Mouse (Mus musculus) intestine, embryonic 15.5 days (tissue): ENCODE measurements at regions not wholly inside any gene's neighbourhood (a gene's known extent, or its start where the extent isn't known, plus 50 kb on each side); places are given as distances from the start of the nearest gene placed in this dataset.

Experiments
- ATAC-seq: fragments of 200-750 bp; cut with Nextera tagmentation; 2 replicates; pipeline ENCODE4 v1.8.0; 2017; ENCODE audit warnings: moderate TSS enrichment, moderate library complexity
- H3K27ac ChIP-seq: fragments of 300-500 bp; sonication (generic); 2 replicates; pipeline ENCODE4 v1.5.1; 2015; ENCODE audit warnings: mild to moderate bottlenecking, inconsistent platforms
- H3K27me3 ChIP-seq: fragments of 300-500 bp; sonication (generic); replicated peaks from 2 replicates; pipeline ENCODE4 v1.6.1; 2015; ENCODE audit warnings: inconsistent platforms
- H3K36me3 ChIP-seq: fragments of 300-500 bp; sonication (generic); 2 replicates; pipeline ENCODE4 v1.6.1; 2015; ENCODE audit warnings: inconsistent platforms
- H3K4me1 ChIP-seq: fragments of 300-500 bp; sonication (generic); replicated peaks from 2 replicates; pipeline ENCODE4 v1.6.1; 2015; ENCODE audit warnings: inconsistent platforms
- H3K4me2 ChIP-seq: fragments of 300-500 bp; sonication (generic); replicated peaks from 2 replicates; pipeline ENCODE4 v1.6.1; 2015; ENCODE audit warnings: mild to moderate bottlenecking, inconsistent platforms
- H3K4me3 ChIP-seq: fragments of 300-500 bp; sonication (generic); replicated peaks from 2 replicates; pipeline ENCODE4 v1.5.1; 2015; ENCODE audit warnings: inconsistent platforms
- H3K9ac ChIP-seq: fragments of 300-500 bp; sonication (generic); 2 replicates; pipeline ENCODE4 v1.6.1; 2015; ENCODE audit warnings: inconsistent platforms
- H3K9me3 ChIP-seq: fragments of 300-500 bp; sonication (generic); 2 replicates; pipeline ENCODE4 v1.6.1; 2016; ENCODE audit warnings: inconsistent platforms
- WGBS: fragments of 180-500 bp; shearing (Covaris S2); methylation state at CpG from one replicate; pipeline ENCODE4 v1.1.7; 2015; 5-methylcytosine and 5-hydroxymethylcytosine counted together

DNA sequence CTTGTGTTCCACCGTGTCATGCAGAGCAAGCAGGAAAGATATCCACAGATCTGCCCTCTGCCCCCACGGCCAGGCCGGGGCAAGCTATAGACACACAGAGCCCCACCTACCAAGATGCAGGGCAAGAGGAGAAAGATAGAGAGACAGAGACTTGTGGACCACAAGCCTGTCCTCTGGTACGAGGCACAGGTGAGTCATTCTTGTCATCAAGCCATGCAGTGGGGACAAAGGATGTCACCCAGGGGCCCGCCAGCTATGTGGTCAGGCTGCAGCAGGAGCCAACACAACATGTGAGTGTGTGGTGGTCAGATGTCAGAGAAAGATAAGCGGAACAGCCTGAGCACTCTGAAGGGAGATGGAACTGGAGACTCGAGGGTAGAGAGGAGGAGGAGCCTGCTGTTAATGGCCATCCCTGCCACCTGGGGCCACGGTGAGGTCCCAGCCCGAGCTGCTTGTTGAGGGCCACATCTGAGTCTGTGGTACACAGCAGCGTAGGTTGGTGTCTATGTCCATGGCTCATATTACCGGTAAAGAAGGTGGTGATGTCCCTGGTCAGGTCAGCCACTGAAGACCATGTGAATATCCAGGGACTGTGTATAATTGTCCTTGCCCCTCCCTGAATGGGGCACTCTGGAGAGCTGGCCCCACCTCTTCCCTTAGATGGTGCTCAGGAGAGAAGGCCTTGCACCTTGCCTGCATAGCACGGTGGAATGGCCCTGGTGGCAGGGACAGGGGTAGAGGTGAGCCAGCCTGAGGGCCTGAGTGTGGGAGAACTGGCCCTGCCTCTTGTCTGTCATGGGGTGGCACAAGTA is 226.2 kb upstream of the Krr1 start:
- no peaks in the 10 kb centered on the region for H3K27me3 ChIP-seq
- H3K9ac ChIP-seq = no peak overlapping the region
- ATAC-seq = peak; percentile 52
- no peaks in the 10 kb centered on the region for H3K9me3 ChIP-seq
- H3K27ac ChIP-seq = no peak overlapping the region
- H3K4me3 ChIP-seq = no peak overlapping the region
- H3K36me3 ChIP-seq = no peaks in the 10 kb centered on the region
- H3K4me2 ChIP-seq = no peak overlapping the region
- WGBS = 65% methylated on average over 12 of the region's 12 CpGs
- H3K4me1 ChIP-seq = no peaks in the 10 kb centered on the region

- 96% methylated on average over 6 of the region's 6 CpGs for WGBS
- H3K9ac ChIP-seq = no peak overlapping the region
- H3K4me3 ChIP-seq = no peak overlapping the region
- H3K36me3 ChIP-seq = no peaks in the 10 kb centered on the region
- no peaks in the 10 kb centered on the region for H3K4me1 ChIP-seq
- ATAC-seq = peak; percentile 31; the same call in 1 of the 2 replicates
- H3K9me3 ChIP-seq = no peaks in the 10 kb centered on the region
- H3K27ac ChIP-seq = no peak overlapping the region
- no peaks in the 10 kb centered on the region for H3K27me3 ChIP-seq
- no peak overlapping the region for H3K4me2 ChIP-seq
Measured at GRCm38 (mm10) chr10:111746879-111747477, 225.5 kb upstream of the Krr1 start.

GRCm38 (mm10) chr10:111748482-111748881 is 224.0 kb upstream of the Krr1 start:
- Histone ChIP-seq H3K9ac (no peak overlapping the region), H3K27me3 (no peaks in the 10 kb centered on the region), H3K4me2 (no peak overlapping the region), H3K4me1 (no peaks in the 10 kb centered on the region), H3K36me3 (no peaks in the 10 kb centered on the region), H3K4me3 (no peak overlapping the region), H3K27ac (no peak overlapping the region), H3K9me3 (no peaks in the 10 kb centered on the region)
- ATAC-seq = no peak
- 47% methylated on average over 3 of the region's 3 CpGs for WGBS

- Histone ChIP-seq H3K4me1 (no peaks in the 10 kb centered on the region), H3K27ac (no peak overlapping the region), H3K4me2 (no peak overlapping the region), H3K9me3 (no peaks in the 10 kb centered on the region), H3K36me3 (no peaks in the 10 kb centered on the region), H3K4me3 (no peak overlapping the region), H3K27me3 (no peaks in the 10 kb centered on the region), H3K9ac (no peak overlapping the region)
- no peak for ATAC-seq
- 77% methylated on average over 2 of the region's 2 CpGs for WGBS
Measured at GRCm38 (mm10) chr10:111753646-111754045, 218.8 kb upstream of the Krr1 start.

DNA sequence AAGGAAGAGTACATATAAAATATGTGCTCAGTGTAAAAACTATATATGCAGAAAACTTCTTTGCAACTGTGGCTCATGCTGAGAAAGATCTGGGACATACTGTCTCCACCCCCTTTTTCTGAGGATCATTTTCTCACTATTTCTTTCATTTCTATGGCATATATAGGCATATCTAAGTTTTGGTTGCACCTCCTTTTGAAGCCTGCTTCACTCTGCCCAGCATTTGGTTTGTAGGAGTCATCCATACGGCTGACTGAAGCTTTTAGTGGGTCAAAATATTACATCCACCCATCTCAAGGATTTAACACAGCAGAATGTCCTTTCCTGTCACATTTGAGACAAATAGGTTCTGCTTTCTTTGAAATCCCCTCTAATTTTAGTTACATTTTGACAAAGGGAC is 216.5 kb upstream of the Krr1 start:
- Histone ChIP-seq H3K9ac (no peak overlapping the region), H3K4me2 (no peak overlapping the region), H3K27me3 (no peaks in the 10 kb centered on the region), H3K4me3 (no peak overlapping the region), H3K27ac (no peak overlapping the region), H3K4me1 (no peaks in the 10 kb centered on the region), H3K36me3 (no peaks in the 10 kb centered on the region), H3K9me3 (no peaks in the 10 kb centered on the region)
- no peak for ATAC-seq
- 47% methylated on average over 1 of the region's 1 CpGs for WGBS

DNA sequence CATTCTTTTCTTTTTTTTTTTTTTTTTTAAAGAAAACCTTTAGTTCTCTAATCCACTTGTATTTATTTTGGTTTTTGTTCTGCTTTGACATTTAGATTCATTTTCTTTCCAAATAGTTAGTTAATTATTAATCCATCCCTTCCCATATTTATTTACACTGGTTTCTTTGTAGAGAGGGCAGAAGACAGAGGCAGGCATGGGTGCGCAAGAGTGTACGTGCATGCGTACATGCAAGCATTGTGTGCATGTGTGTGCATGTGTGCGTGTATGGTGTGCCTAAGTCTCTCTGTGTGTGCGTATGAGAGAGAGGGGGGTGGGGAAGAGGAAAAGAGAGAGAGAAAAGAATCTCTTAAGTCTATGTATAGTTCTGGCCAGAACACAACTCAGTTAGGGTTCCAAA is 215.9 kb upstream of the Krr1 start:
- WGBS = 65% methylated on average over 5 of the region's 5 CpGs
- Histone ChIP-seq H3K9ac (no peak overlapping the region), H3K4me1 (no peaks in the 10 kb centered on the region), H3K4me3 (no peak overlapping the region), H3K36me3 (no peaks in the 10 kb centered on the region), H3K9me3 (no peaks in the 10 kb centered on the region), H3K27ac (no peak overlapping the region), H3K4me2 (no peak overlapping the region), H3K27me3 (no peaks in the 10 kb centered on the region)
- peak; percentile 78; the same call in 1 of the 2 replicates for ATAC-seq

DNA sequence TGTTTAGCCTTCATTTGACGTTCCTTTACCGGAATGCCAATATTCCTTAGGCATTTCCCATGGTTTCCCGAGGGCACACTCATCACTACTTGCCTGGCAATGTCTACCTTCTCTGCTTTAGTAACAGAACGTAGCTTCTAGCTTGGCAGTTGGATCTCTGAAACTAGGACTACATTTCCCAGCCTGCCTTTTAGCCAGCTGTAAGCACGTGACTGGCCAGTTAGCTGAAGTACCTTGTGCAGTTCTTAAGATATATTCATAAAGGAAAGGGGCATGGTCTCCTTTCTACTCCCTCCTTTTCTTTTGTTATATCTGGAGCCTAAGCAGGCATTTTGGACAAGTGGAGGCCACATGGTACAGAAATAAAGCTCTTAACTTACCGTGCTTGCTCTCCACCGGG is 214.8 kb upstream of the Krr1 start:
- WGBS = 85% methylated on average over 7 of the region's 7 CpGs
- Histone ChIP-seq H3K9me3 (no peaks in the 10 kb centered on the region), H3K4me2 (no peak overlapping the region), H3K27ac (no peak overlapping the region), H3K4me1 (no peaks in the 10 kb centered on the region), H3K9ac (no peak overlapping the region), H3K27me3 (no peaks in the 10 kb centered on the region), H3K36me3 (no peaks in the 10 kb centered on the region), H3K4me3 (no peak overlapping the region)
- no peak for ATAC-seq

- Histone ChIP-seq H3K4me2 (no peak overlapping the region), H3K27ac (no peak overlapping the region), H3K4me3 (no peak overlapping the region), H3K9ac (no peak overlapping the region), H3K9me3 (no peaks in the 10 kb centered on the region), H3K36me3 (no peaks in the 10 kb centered on the region), H3K27me3 (no peaks in the 10 kb centered on the region), H3K4me1 (no peaks in the 10 kb centered on the region)
- WGBS = 63% methylated on average over 3 of the region's 3 CpGs
- no peak for ATAC-seq
Measured at GRCm38 (mm10) chr10:111759505-111759904, 213.0 kb upstream of the Krr1 start.

GRCm38 (mm10) chr10:111762751-111763528 is 209.5 kb upstream of the Krr1 start:
- H3K4me2 ChIP-seq = no peak overlapping the region
- no peaks in the 10 kb centered on the region for H3K36me3 ChIP-seq
- H3K4me3 ChIP-seq = no peak overlapping the region
- no peak overlapping the region for H3K27ac ChIP-seq
- ATAC-seq = no peak
- 88% methylated on average over 8 of the region's 8 CpGs for WGBS
- H3K4me1 ChIP-seq = no peaks in the 10 kb centered on the region
- no peaks in the 10 kb centered on the region for H3K9me3 ChIP-seq
- no peaks in the 10 kb centered on the region for H3K27me3 ChIP-seq
- H3K9ac ChIP-seq = no peak overlapping the region

- no peak for ATAC-seq
- 84% methylated on average over 7 of the region's 7 CpGs for WGBS
Measured at GRCm38 (mm10) chr10:111767011-111767720, 205.3 kb upstream of the Krr1 start.

GRCm38 (mm10) chr10:111767813-111768455 is 204.5 kb upstream of the Krr1 start:
- Histone ChIP-seq H3K4me1 (peaks cover 2% of the 10 kb centered on the region; the same call in 1 of the 2 replicates), H3K9me3 (no peaks in the 10 kb centered on the region), H3K27ac (peak overlapping the region; percentile 36; the same call in 1 of the 2 replicates), H3K4me2 (no peak overlapping the region), H3K27me3 (no peaks in the 10 kb centered on the region), H3K36me3 (no peaks in the 10 kb centered on the region), H3K9ac (no peak overlapping the region), H3K4me3 (no peak overlapping the region)
- 82% methylated on average over 14 of the region's 14 CpGs for WGBS
- ATAC-seq = no peak

More at GRCm38 (mm10) chr10:111767011-111767720, 205.3 kb upstream of the Krr1 start:
- Histone ChIP-seq H3K9ac (no peak overlapping the region), H3K4me2 (no peak overlapping the region), H3K36me3 (no peaks in the 10 kb centered on the region), H3K4me1 (peaks cover 2% of the 10 kb centered on the region; the same call in 1 of the 2 replicates), H3K9me3 (no peaks in the 10 kb centered on the region), H3K4me3 (no peak overlapping the region), H3K27ac (peak overlapping the region; percentile 36; the same call in 1 of the 2 replicates), H3K27me3 (no peaks in the 10 kb centered on the region)
